Mouse (Mus musculus) right cerebral cortex, postnatal 10 days (tissue): Measurements from ENCODE around the gene Asb16.

Source experiments
- DNase-seq, 2 experiments: peaks; one replicate each; pipeline ENCODE4 v3.0.0; 2021; ENCODE audit warnings: low spot score in 2 of 2

Gene Asb16

DNA sequence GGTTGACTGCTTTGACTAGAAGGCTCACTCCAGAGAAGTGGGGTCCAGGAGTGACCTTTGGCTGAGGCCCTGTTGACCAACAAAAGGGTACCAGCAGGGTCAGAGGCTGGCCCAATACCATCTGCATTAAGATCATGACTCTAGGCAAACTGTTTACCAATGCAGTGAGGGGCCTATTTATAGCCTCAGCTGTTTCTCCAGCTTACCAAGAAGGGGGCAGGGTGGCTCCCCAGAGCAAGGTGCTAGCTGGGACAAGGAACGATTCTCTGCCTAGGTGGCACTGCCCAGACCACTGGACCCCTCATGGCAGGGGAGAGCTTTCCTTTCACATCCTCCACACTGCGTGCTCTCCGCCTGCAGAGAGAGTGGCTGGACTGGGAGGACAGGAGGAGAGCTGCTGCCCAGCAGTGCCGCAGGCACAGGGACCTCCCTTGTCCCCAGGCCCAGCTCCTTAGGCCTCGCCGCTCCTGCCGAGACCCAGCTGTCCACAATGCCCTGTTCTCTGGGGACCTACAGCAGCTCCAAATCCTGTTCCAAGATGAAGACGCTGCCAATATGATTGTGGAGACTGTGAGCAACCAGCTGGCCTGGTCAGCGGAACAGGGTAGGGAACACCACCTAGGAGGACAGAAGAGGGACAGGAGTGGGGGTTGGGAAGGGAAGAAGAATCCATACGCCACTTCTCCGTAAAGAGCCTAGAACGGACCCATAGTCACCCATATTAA, at the start of gene Asb16:
TSS of gene Asb16 (plus strand) at position 224 of the 725 bp plus-strand sequence.
- DNase-seq: no peak

DNA sequence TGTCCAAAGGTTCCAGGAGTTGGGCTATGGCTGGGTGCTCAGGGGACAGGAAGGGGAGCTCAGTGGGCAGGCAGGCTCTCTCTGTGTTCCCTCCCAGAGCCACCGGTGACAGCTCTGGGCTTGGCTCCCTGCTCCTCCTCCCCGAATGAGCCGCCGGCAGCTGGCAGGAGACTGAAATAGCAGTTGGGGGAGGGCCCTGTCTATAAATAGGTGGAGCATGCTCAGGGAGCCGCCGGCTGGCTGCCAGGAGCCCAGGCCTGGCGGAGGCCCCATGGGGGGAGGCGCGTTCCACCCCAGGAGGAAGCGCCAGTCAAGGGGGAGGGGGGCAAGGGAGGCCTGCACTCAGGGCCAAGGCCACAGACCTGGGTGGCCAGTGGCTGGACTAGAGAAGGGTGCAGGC, 49.8 kb upstream of the Asb16 start:
- DNase-seq: peak; percentile 97

DNA sequence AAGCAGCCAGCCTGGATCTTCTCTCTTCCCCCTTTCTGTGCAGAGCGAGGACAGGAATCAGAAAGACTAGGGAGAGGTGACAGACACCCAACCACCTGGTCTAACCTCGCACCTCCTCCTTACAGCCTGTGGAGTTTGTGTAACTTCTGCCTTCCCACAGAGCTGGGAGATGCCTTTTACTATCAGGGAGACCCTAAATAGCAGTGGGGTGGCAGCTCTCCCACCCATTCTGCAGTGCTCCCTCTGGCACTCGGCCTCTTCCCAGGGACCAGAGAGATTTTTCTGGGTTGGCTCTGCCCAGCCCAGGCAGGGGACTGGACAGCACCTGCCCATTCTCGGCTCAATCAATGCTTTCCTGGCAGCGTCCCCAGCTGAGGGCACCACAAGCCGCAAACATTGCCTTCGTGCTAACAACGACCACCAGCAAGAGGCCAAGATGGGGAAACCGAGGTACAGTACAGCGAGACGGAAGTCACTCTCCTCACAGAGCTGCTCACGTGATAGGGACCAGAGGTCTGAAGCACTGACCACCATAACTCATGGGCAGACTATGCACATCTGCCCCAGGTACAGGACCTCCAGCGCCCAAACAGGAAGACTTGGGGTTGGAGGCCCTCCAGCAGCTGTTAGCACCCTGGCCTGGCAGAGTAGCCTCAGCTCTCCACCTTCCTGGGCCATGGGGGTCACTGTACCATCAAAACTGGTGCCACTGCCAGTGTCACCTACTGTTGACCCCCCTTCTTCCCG, 49.1 kb upstream of the Asb16 start:
- DNase-seq: peak in 1 of 2 experiments; percentile 57

DNA sequence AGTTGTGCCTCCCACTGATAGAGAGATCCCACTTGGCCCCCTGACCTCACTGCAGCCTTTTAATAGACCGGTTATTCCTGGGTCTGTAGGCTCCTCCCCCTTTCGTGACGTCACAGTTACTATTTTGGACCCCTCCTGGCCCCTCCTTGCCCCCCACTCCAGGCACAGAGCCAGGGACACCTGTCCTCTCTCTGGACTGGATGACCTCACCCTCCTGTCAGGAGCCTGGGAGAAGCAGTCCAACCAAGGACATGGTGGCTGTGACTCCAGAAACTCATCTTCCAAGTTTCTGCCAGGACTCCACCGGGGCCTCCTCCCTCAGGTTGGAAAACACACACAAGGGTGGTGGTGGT, 48.6 kb upstream of the Asb16 start:
- peak; percentile 54 to 59 for DNase-seq

DNA sequence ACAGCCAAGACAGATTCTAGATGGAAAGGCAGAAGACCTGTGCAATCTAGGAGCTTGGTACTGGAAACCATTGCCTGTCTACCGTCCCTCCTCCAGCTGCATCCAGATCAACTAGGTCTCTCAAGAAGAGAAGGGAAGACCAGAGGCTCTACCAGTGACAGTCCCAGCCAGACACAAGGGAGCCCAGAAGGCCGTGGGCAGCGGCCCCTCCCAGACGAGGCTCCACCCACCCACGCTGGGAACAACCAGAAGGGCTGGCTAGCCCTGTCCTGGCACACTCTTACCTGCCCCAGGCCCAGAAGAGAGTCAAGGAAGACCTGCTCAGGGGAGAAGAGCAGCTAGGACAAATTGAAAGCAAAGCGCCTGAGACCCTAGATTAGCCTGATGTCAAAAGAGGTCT, 48.1 kb upstream of the Asb16 start:
- DNase-seq: peak; percentile 34 to 38

DNA sequence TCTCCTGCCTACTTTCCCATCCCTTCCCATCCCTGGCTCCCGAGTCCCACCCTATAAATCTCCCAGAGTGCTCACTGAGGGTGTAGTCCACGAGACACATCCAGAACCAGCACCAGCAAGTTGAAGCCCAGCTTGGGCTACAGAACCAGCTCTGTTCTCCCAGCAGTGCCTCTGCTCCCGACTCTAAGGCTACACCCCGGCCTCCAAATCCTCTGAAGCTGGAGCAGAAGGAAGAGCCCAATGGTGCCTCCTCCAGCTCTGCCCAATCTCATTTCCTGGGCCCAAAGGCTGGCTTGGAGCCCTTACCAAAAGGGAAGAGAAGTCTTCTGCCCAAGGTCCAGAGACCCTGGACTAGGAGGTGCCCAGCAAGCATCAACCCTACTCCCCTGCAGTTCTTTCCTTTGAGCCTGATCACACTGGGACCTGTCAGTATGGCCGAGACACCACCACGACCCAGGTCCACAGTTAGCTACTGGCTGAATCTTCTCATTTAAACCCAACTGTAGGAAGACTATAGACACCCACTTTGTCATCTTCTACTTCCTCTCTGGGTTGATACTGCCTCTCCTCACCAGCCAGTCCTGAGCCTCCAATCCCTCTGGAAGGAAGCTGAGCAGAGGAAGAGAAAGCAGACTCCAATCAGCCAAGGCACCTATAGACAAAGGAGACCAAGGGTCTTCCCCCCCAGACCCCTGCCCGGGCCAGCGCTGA, 47.1 kb upstream of the Asb16 start:
- no peak for DNase-seq

DNA sequence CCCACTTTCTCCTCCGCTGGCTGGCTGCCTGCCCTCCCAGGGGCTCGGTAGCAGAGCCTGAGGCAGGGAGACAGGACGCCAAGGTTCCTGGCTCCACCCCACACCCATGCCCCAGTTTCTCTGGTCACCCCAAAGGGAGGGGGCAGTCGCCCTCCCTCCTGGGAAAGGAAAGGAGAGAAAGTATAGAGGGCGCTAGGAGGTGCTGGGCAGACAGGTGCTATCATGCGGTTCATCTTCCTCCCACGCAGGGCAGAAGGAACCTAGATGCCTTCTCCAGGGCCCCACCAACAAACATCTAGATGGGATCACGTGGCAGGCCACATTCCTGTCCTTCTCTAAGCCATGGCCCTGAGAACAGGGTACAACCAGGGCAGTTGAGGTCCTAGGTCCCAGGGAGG, 46.6 kb upstream of the Asb16 start:
- DNase-seq: peak; percentile 54 to 58

DNA sequence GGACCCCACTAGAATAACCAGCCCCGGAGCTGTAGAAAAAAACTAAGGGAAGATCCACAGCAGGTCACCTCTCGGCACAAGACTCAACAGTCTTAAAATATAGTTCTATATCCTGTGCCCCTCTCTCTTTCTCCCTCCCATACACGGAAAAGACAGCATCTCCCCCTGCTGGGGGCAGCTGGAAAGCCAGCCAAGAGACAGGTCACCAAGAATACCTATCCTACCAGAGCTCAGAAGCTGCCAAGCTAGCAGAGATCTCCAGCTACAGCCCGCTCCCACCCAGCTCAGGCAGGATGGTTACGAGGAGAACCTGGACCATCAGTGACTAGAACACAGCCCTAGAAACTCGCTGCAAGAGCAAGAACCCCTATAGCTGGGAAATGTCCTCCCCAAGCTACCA, 45.4 kb upstream of the Asb16 start:
- peak; percentile 62 to 75 for DNase-seq

DNA sequence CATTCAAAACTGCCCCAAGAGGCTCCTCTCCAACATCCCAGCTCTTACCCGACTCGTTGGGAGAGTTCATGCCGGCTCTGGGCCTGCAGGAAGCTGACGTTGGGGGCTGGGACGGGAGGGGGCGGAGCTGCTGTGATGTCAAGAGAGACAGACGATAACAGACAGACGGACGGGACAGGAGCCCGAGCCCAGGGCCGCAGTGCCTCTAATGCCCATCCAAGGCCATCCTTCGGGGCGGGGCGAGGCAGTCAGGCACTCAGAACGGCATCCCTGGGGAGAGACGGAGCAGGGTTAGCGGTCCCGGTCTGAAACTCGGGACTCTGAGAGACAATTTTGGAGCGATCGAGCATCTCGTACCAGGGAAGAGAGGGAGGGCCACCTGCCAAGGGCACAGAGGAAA, 43.9 kb upstream of the Asb16 start:
- peak in 1 of 2 experiments; percentile 32 for DNase-seq

DNA sequence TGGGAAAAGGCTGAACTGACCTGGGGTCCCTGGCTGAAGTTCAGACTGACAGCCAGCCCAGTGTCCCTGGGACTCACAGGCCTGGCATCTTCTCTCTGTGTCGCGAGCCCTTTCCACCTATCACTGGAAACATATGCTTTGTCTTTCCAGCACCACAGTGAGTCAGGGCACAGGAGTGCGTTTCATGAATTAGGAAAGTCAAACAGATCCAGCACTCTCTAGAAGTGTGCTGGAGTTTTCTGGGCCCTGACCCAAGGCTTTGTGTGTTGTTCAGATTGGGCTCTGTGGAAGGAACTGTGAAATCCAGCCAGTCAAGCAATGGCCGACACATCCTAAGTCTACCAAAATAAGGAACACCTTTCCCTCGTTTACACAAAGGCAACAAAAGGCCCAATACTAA, 43.3 kb upstream of the Asb16 start:
- DNase-seq: no peak

DNA sequence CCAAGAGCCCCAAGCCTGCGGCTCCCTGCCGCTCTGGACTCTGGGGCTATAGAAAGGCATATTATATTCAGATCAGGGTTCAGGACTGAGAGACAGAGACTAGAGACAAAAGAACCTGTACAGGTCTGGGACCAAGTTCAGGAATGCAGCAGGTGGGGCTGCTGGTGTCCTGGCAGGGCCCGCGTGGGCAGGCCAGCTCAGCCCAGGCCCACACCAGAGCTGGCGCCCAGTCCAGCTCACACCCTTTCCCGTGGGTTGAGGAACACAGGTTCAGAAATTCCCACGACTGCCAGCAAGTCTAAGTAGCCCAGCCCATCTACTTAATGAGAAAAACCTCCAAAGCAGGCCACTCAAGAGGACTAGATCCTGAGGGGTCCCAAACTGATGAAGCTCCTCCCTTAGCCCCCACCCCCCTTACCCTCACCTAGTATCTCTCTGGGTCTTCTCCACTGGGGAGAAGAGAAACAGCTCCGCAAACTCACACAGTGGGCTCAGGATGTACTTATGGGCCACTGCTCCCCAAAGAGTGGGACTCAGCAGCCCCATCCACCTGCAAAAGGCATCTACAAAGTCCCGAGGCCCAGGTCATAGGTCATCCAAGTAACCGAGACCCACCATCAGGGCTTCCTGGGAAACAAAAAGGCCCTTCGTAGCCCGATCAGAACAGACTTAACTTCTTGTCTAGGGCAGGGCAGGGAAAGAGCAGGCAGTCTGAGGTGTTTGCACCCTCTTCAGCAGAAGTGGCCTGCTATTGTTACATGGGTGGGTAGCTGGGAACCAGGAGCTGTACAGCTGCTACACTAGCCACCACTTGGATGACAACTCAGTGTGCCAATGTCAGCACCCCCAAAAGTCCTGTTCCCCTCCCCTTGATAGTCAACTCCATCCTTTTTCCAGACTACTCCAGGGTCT, 42.2 kb upstream of the Asb16 start:
- DNase-seq: peak in 1 of 2 experiments; percentile 33

DNA sequence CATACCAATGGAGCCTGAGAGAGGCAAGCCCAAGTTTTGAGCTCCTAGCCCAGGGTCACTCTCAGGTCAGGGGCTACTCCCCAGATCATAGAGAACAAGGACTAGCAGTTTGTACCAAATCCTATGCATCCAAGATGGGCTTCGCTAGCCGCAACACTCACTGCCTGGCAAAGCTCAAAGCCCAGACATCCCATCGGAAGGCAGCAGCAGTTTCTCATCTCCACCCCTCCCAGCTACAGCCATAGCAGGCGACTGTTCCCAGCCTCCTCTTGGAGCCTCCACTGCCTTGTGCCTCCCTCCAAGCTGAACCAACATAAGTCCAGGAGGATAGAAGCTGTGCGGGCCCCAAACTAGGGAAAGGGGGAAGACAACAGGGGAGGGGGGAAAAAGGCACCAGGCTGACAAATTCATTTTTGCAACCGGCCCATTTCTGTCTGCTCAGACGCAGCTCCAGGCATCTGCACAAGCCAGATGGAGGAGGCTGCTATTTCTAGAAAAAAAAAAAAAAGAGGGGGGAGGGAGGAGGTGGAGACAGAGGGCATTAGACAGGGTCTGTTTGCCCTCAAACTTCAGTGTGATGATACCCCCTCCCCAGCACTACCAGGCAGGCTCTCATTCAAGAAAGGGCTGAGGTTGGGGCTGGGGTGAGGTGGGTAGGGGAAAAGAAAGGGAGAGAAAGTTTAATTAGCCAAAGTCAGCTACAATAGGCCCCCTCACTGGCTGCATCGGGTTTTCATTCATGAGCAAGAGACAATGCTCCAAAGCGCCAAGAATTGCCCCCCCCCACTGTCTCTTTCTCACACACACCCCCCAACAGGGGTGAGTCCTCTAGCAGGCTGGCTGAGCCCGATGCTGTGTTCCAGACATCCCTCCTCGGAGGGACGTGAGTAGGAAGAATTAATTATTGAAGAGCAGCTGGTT, 41.0 kb upstream of the Asb16 start:
- peak in 1 of 2 experiments; percentile 51 for DNase-seq

DNA sequence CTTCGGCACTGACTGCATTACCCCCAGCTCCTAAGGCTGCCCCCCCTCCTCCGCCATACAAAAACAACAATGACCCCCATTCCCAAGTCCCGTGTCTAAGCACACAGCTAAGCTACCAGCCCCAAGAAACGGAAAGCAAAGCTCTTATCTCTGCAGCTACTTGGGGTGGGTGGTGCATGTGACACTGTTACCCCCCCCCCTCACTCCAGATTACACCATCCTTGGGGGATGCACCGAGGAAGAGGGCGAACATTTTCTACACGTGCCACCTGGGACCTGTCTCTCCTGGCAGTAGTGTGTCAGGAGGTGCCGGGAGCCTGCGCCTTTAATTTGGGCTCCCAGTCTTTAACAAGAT, 40.4 kb upstream of the Asb16 start:
- DNase-seq: no peak

DNA sequence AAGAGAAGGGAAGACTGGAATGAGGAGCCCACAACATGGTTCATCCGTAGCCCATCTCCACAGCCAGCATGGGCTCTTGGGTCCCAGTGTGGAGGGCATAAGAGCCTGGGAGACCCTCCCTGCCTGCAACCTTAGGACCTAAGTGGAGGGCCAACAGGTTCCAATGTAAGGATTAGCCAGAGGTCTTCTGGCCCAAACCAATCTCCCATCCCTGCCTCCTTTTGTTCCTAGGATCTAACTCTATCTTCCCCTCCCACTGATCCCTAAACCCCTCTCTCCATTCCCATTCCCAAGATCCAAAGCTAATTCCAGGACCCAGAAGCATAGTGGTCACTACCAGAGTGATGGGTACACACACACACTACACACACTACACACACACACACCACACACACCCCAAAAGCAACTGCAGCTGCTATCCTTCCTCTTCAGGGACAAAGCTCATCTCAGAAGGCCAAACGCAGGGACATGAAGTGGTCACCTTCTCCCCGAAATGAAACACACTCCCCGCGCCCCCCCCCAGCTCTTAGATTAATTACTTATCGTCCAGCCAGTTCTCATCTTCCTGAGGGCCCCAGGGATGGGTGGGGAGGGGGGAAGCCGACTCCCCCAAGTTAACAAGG, 39.8 kb upstream of the Asb16 start:
- no peak for DNase-seq

DNA sequence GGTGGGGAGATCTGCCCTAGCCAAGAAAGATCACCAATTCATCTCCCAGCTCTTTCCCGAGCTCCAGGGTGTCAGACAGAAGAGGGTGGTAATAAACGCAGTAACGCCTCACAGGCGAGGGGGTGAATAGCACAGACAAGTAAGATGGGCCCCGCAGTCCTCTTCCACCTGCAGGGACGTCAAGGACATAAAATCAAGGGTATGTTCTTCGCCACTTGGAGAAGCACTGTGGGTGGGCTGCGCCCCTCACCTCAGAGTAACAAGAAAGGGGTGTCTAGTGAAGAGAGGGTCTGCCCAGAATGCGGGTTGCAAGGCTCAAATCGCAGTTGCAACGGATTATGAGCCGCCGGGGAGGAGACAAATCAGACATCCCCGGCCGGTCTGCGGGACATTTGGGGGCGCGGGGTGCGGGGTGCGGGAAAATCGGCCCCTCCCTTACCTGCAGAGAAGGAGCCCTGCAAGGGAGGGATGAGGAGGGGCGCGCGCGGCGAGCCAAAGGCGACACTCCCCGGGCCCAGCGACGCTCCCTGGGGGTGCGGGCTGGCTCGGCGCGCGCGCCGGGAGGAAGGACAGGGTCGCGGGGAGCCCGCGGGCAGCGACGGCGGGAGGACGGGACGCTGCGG, 39.1 kb upstream of the Asb16 start:
- DNase-seq: peak in 1 of 2 experiments; percentile 48

DNA sequence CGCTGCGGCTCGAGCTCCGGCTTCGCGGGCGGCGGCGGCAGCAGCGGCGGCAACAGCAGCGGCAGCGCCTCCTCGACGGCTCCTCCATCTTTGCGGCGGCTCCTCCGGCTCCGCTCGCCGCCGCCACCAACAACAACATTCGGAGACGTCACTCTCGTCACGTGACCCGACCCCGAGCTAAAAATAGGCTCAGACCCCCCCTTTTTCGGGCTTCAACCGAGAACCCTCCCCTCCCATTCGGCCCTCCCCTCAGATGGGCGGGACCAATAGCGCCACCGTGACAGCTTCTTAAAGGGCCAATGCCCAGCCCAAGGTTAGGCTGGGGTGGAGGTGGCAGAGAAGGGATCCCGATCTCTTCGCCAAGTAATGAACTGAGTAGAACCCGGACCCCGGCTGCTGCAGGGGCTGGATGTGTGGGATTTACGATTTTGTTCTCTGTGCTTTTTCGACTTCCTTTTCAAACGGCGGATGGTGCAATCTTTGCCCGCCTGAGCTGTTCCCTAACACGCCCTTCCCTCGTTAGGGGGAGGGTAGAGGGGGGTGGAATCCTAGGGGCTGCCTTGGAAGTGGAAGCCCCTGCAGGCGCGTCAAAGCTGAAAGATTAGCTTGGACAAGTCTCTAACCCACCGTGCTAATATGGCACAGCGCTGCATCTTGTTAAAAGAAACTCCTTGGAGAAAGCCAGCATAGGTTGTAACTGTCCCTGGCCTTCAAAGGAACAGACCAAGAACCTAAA, 38.4 kb upstream of the Asb16 start, which contains the start of gene Hdac5:
TSS of gene Hdac5 (minus strand) at position 161 of the 736 bp plus-strand sequence.
- peak; percentile 99 for DNase-seq

DNA sequence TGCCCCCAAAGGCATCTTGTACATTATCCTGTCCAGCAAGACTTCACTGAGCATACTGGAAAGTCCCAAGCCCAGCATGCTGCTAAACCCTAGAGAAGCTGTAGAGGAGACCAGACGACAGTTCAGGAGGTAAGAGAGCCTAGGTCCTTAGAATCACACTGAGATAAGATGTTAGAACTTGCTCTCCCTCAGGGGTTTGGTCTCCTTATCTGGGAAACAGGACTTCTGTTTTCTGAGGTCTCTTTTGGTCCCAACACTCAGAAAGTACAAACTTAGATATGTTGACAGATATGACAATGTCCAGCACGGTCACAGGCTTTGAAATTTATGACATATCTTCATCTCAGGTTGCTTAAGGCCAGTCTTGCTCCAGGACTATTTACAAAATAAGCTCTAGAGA, 32.5 kb upstream of the Asb16 start:
- DNase-seq: no peak

DNA sequence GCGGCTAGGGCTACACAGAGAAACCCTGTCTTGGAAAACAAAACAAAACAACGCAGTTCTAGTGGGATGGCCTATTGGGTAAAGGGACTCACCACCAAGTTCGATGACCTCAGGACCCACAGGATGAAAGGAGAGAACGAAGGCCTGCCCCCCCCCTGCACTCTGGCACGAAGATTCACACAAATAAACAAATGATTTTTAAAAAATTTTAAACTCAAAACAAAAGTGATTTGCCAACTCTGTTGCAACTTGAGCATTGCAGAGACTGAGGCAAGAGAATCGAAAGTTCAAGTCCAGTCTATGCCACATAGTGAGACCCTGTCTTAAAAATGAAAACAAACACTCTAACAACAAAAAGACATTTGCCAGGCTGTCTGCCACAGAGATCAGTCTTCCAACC, 27.9 kb upstream of the Asb16 start:
- DNase-seq: no peak

DNA sequence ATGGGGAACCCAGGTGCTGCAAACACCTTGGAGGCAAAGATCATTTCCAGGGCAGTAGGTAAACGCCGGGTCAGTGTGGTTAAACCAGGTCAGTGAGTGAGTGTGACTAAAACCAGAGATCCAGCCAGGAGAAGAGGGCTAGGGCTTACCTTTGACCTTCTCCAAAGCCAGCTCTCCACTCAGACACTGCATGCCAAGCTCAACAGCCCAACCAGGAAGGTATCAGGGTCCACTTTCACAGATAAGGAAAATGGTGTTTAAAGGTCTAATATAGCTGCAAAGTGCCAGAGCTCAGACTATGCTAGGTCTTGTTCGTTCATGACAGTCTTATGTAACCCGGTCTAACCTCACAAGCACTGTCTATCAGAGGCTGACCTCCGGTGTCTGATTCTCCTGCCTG, 27.3 kb upstream of the Asb16 start:
- no peak for DNase-seq
